Mouse (Mus musculus) CH12.LX (cell line): ENCODE results near the gene Plpp3. TPM values are rescaled to one million over a fixed set of nuclear protein-coding genes. Genes with fewer than 3 reads are reported as not detected.

Experiments used
- DNase-seq: peaks from one replicate; pipeline ENCODE4 v3.0.0-alpha.2; 2013; ENCODE audit errors: extremely low read depth
- H3K27ac ChIP-seq: 2 replicates; pipeline ENCODE4 v1.5.1; 2012; ENCODE audit warnings: low read depth, mild to moderate bottlenecking, control low read depth, moderate library complexity; ENCODE audit not compliant: insufficient read depth
- H3K27me3 ChIP-seq: replicated peaks from 2 replicates; pipeline ENCODE3; 2012; ENCODE audit warnings: inconsistent platforms
- H3K36me3 ChIP-seq, 2 experiments: replicated peaks in 1 of 2; 2 replicates each; pipeline versions ENCODE3 to v1.6.1; 2012; ENCODE audit warnings: inconsistent platforms in 1 of 2, low read length in 1 of 2, mild to moderate bottlenecking in 1 of 2, mixed read lengths in 1 of 2, moderate library complexity in 1 of 2; ENCODE audit not compliant: control insufficient read depth in 1 of 2, insufficient read depth in 1 of 2
- H3K4me1 ChIP-seq, 2 experiments: 2 replicates each; pipeline ENCODE4 v1.6.1; 2012; ENCODE audit warnings: inconsistent platforms in 1 of 2, moderate library complexity in 1 of 2; ENCODE audit not compliant: insufficient read depth in 2 of 2, control insufficient read depth in 1 of 2
- H3K4me2 ChIP-seq: 2 replicates; pipeline ENCODE4 v1.6.1; 2012; ENCODE audit warnings: low read depth, mild to moderate bottlenecking, control low read depth; ENCODE audit not compliant: poor library complexity, insufficient read depth, severe bottlenecking
- H3K4me3 ChIP-seq, 3 experiments: fragments of 150-350 bp in 1 of 3; sonication (generic) in 1 of 3; replicated peaks in 1 of 3; 2 replicates each; pipeline versions ENCODE3 to v1.5.1; 2011 to 2012; ENCODE audit warnings: low read depth in 2 of 3, low read length in 2 of 3, mild to moderate bottlenecking in 2 of 3, moderate library complexity in 2 of 3, control low read depth in 1 of 3, improper control_type of control experiment in 1 of 3, inconsistent platforms in 1 of 3, mixed read lengths in 1 of 3; ENCODE audit not compliant: poor library complexity in 1 of 3
- H3K79me2 ChIP-seq: replicated peaks from 2 replicates; pipeline ENCODE4 v1.6.1; 2012; ENCODE audit warnings: mild to moderate bottlenecking, moderate library complexity; ENCODE audit not compliant: control insufficient read depth, poor library complexity, insufficient read depth, severe bottlenecking; ENCODE audit errors: extremely low read depth
- H3K9ac ChIP-seq: 2 replicates; pipeline ENCODE4 v1.6.1; 2012; ENCODE audit warnings: low read depth, mild to moderate bottlenecking, control low read depth, moderate library complexity; ENCODE audit not compliant: insufficient read depth
- H3K9me3 ChIP-seq: replicated peaks from 2 replicates; pipeline ENCODE3; 2012; ENCODE audit warnings: low read length, inconsistent platforms, mixed read lengths
- BHLHE40 ChIP-seq: IDR thresholded peaks from 2 replicates; pipeline ENCODE4 v1.6.1; 2011; ENCODE audit warnings: mild to moderate bottlenecking, low read depth, low read length, improper control_type of control experiment
- CHD1 ChIP-seq: IDR thresholded peaks from 2 replicates; pipeline ENCODE4 v1.6.1; 2012; ENCODE audit warnings: low read depth, low read length, improper control_type of control experiment, inconsistent platforms
- CHD2 ChIP-seq: IDR thresholded peaks from 2 replicates; pipeline ENCODE4 v1.6.1; 2011; ENCODE audit warnings: low read length, improper control_type of control experiment
- CTCF ChIP-seq, 2 experiments: IDR thresholded peaks in 1 of 2; conservative IDR thresholded peaks in 1 of 2; 2 replicates each; pipeline ENCODE4 v1.5.1; 2011 to 2012; ENCODE audit warnings: low read depth in 2 of 2, low read length in 2 of 2, improper control_type of control experiment in 1 of 2, inconsistent platforms in 1 of 2, mild to moderate bottlenecking in 1 of 2, moderate library complexity in 1 of 2
- E2F4 ChIP-seq: IDR thresholded peaks from 2 replicates; pipeline ENCODE4 v1.6.1; 2011; ENCODE audit warnings: low read depth, low read length, improper control_type of control experiment; ENCODE audit not compliant: insufficient replicate concordance
- HCFC1 ChIP-seq: IDR thresholded peaks from 2 replicates; pipeline ENCODE4 v1.6.1; 2012; ENCODE audit warnings: low read depth, mild to moderate bottlenecking, inconsistent platforms, low read length, improper control_type of control experiment
- KAT2A ChIP-seq: IDR thresholded peaks from 2 replicates; pipeline ENCODE4 v1.6.1; 2012; ENCODE audit warnings: low read length, improper control_type of control experiment, inconsistent platforms; ENCODE audit not compliant: insufficient replicate concordance
- MAZ ChIP-seq: IDR thresholded peaks from 2 replicates; pipeline ENCODE4 v1.6.1; 2012; ENCODE audit warnings: low read depth, mild to moderate bottlenecking, inconsistent platforms, low read length, improper control_type of control experiment, moderate library complexity
- MEF2A ChIP-seq: IDR thresholded peaks from 2 replicates; pipeline ENCODE4 v1.6.1; 2014; ENCODE audit warnings: low read depth, mild to moderate bottlenecking, inconsistent platforms, low read length, improper control_type of control experiment, borderline replicate concordance
- NELFE ChIP-seq: IDR thresholded peaks from 2 replicates; pipeline ENCODE4 v1.6.1; 2011; ENCODE audit warnings: low read depth, low read length, improper control_type of control experiment
- PAX5 ChIP-seq: IDR thresholded peaks from 2 replicates; pipeline ENCODE4 v1.6.1; 2012; ENCODE audit warnings: low read length, inconsistent platforms, mixed read lengths
- RCOR1 ChIP-seq: conservative IDR thresholded peaks from 2 replicates; pipeline ENCODE4 v1.6.1; 2012; ENCODE audit warnings: low read depth, mild to moderate bottlenecking, inconsistent platforms, low read length, improper control_type of control experiment
- SIN3A ChIP-seq: IDR thresholded peaks from 2 replicates; pipeline ENCODE4 v1.6.1; 2012; ENCODE audit warnings: low read length, improper control_type of control experiment, inconsistent platforms
- SMC3 ChIP-seq: IDR thresholded peaks from 2 replicates; pipeline ENCODE4 v1.6.1; 2011; ENCODE audit warnings: low read depth, low read length, improper control_type of control experiment
- TBP ChIP-seq: conservative IDR thresholded peaks from 2 replicates; pipeline ENCODE4 v1.6.1; 2011; ENCODE audit warnings: low read depth, low read length, improper control_type of control experiment
- TCF12 ChIP-seq: IDR thresholded peaks from 2 replicates; pipeline ENCODE4 v1.6.1; 2014; ENCODE audit warnings: low read depth, mild to moderate bottlenecking, inconsistent platforms, low read length, improper control_type of control experiment
- UBTF ChIP-seq: IDR thresholded peaks from 2 replicates; pipeline ENCODE4 v1.6.1; 2012; ENCODE audit warnings: low read depth, mild to moderate bottlenecking, inconsistent platforms, low read length, improper control_type of control experiment, moderate library complexity
- USF2 ChIP-seq: conservative IDR thresholded peaks from 2 replicates; pipeline ENCODE4 v1.6.1; 2011; ENCODE audit warnings: low read depth, low read length, improper control_type of control experiment
- ZC3H11A ChIP-seq: IDR thresholded peaks from 2 replicates; pipeline ENCODE4 v1.6.1; 2012; ENCODE audit warnings: low read depth, mild to moderate bottlenecking, inconsistent platforms, low read length, improper control_type of control experiment
- ZKSCAN1 ChIP-seq: IDR thresholded peaks from 2 replicates; pipeline ENCODE4 v1.6.1; 2012; ENCODE audit warnings: low read depth, inconsistent platforms, low read length, improper control_type of control experiment, borderline replicate concordance
- ZMIZ1 ChIP-seq: IDR thresholded peaks from 2 replicates; pipeline ENCODE4 v1.6.1; 2012; ENCODE audit warnings: low read depth, mild to moderate bottlenecking, inconsistent platforms, low read length, improper control_type of control experiment
- ZNF384 ChIP-seq: IDR thresholded peaks from 2 replicates; pipeline ENCODE4 v1.6.1; 2012; ENCODE audit warnings: low read depth, low read length, improper control_type of control experiment, inconsistent platforms
- dilution Hi-C: fragments of 300-500 bp; cut with MboI; formaldehyde crosslinking; loops from 2 replicates; pipeline ENCODE4 v1.14.3; 2020; ENCODE audit warnings: low sequenced_read_pairs; ENCODE audit not compliant: extremely low pct_unique_long_range_greater_than_20kb, extremely low pct_ligation_motif_present
- in situ Hi-C: fragments of 300-500 bp; cut with MboI; formaldehyde crosslinking; loops from 3 replicates; pipeline ENCODE4 v1.14.3; 2019; ENCODE audit warnings: low sequenced_read_pairs, low pct_ligation_motif_present, low pct_unique_long_range_greater_than_20kb, mixed read lengths
- polyA plus RNA-seq: library from polyadenylated mRNA; unstranded; fragments of >175 nt; gene quantifications from 2 replicates; pipeline ENCODE4 v1.2.1, GENCODE M21; 2012; ENCODE audit warnings: low read depth; ENCODE audit not compliant: insufficient read length
- total RNA-seq, 2 experiments: library from RNA; depleted of rRNA; stranded (reverse); fragments of 300-350 nt in 1 of 2; fragments of >200 nt in 1 of 2; gene quantifications; 2 replicates each; pipeline ENCODE4 v1.2.3; 2012 to 2014

Plpp3 gene
- total and polyA plus RNA-seq, 3 experiments = 0.34 to 1.6 (median 1.2) TPM

DNA sequence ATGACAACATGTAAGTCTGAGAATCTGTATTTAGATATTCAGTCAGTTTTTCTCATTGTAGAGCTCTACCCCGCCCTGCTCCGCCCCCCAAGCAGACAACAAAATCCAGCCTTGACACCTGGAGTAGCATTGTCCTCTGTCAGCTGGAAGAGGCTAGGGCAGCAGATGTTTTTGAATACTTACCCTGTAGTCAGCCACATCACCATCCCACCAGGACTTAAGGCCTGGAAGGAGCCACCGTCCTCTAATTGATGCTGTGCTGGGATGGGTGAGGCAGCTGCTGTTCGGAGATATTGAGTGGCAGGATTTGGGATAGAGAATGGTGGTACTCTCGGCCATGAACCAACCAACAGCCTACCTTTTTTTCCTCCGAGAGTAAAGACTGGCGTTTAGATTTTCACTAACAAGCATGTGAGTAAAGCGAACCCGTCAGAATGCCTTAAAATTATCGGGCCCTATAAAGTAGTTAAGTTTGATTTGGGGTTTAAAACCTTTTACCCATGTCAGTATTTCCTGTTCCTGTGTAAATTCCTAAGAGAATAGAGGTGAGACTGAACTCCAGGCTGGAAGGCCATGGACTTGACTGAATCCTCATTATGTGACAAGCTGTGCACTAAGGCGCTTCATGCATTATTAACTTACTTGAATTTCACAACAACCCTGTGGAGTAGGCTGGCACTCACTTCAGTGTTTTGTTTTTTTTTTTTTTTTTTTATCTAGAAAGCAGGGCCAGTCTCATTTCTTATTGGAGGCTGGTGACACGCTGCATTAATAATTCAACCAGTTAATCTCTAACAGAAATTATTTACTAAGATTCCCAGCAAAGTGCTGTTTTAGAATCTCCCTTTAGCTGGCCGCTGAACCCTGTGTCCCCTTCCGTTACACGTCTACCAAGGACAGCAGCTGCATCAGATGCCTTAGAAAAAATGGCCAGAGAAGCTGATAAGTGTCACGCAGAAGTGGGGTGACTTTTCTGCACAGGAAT lies 13.0 kb downstream of the Plpp3 start:
- Histone ChIP-seq H3K79me2 (no peaks in the 10 kb centered on the region), H3K36me3 (no peaks in the 10 kb centered on the region), H3K4me2 (no peak overlapping the region), H3K27ac (no peak overlapping the region), H3K9ac (no peak overlapping the region), H3K4me3 (no peak overlapping the region), H3K27me3 (no peaks in the 10 kb centered on the region), H3K4me1 (peaks cover 0 to 17% of the 10 kb centered on the region in 2 experiments; a peak in 2 of 4 replicates), H3K9me3 (no peaks in the 10 kb centered on the region)
- TF ChIP-seq CHD1 = no peak
- no peak for TF ChIP-seq ZKSCAN1
- TF ChIP-seq TCF12 = no peak
- no peak for TF ChIP-seq USF2
- no peak for TF ChIP-seq MAZ
- no peak for TF ChIP-seq E2F4
- TF ChIP-seq BHLHE40 = no peak
- TF ChIP-seq PAX5 = no peak
- TF ChIP-seq ZNF384 = no peak
- no peak for TF ChIP-seq UBTF
- TF ChIP-seq ZMIZ1 = no peak
- no peak for TF ChIP-seq ZC3H11A
- no peak for DNase-seq
- dilution Hi-C loops (no loop called here), in situ Hi-C loops (no loop called here)

DNA sequence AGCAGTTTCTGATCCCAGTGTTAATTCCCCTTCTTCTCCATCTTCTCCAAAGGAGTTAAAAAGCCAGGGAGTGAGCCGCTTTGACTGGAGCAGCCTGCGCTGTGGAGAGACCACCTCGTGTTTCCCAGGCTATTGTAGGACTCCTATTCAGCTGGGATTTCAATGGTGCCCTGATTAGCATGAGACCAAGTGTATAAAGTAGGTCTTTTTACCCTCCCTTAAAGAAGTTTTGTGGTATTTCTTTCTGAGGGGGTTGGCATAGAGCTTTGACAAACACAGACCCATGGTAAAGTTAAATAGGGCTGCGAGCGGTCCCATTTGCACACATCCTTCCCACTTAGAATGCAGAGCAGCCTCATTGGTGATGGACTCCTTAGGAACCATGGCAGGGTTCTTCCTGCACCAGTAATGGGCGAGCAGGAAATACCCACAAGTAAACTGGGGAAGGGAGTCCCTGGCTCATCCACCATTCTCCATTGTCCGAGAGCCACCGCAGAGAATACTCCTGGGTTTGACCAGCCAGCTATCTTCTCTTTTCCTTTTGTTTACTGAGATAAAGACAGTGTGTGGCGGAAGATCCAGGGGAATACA lies 13.8 kb downstream of the Plpp3 start:
- Histone ChIP-seq H3K4me3 (no peak overlapping the region), H3K4me2 (no peak overlapping the region), H3K9me3 (no peaks in the 10 kb centered on the region), H3K9ac (no peak overlapping the region), H3K27ac (no peak overlapping the region), H3K4me1 (peaks cover 0 to 13% of the 10 kb centered on the region in 2 experiments; a peak in 2 of 4 replicates), H3K79me2 (no peaks in the 10 kb centered on the region), H3K27me3 (no peaks in the 10 kb centered on the region), H3K36me3 (no peaks in the 10 kb centered on the region)
- DNase-seq = no peak
- in situ Hi-C loops (no loop called here), dilution Hi-C loops (no loop called here)
- TF ChIP-seq NELFE = no peak
- TF ChIP-seq USF2 = no peak
- TF ChIP-seq SMC3 = no peak
- TF ChIP-seq CTCF (conservative IDR thresholded peaks at IDR 0.05 in 1 of 2, IDR thresholded peaks at IDR 0.05 in 1 of 2; ENCODE audit: low read depth in 2 of 2, low read length in 2 of 2) = no peak
- no peak for TF ChIP-seq KAT2A
- no peak for TF ChIP-seq CHD2
- no peak for TF ChIP-seq ZMIZ1
- TF ChIP-seq TBP = no peak
- TF ChIP-seq MEF2A = no peak
- TF ChIP-seq SIN3A = no peak
- TF ChIP-seq RCOR1 = no peak
- TF ChIP-seq HCFC1 = no peak
